Mouse (Mus musculus): Measurements from ENCODE around the gene Nup62. TPM values are rescaled to one million over a fixed set of nuclear protein-coding genes. Genes with fewer than 3 reads are reported as not detected.
A peak's percentile ranks its signal among the peaks of the same experiment; 100 is the strongest.

The Nup62 gene
- polyA plus RNA-seq, 1 experiment from 2014 or later, result 169 TPM

DNA sequence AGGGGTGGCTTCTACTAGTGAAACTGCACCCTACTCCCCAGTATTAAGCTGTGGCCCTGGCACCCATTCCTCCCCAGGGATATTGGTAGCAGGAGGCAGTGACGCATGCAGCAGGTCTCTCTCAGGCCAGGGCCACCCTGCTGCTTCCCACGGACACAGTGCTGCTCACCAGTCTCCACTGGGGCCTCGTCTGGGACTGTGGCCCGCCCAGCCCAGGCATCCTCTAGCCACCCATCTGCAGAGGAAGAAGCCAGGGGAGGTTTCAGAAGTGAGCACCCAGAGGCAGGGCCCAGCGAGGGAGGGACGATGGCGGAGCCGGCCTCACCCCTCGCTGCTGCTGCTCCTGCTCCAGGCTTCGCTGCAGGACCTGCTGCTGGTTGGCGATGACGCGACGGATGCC is 47.3 kb downstream of the Nup62 start:
- Histone ChIP-seq H3K36me3 (replicated peaks) (peaks cover 90% of the 10 kb centered on the region), H3K9me3 (no peaks in the 10 kb centered on the region), H3K4me3 (peak overlapping the region; percentile 9; the same call in 1 of the 2 replicates), H3K4me1 (peaks cover 59% of the 10 kb centered on the region), H3K27ac (replicated peaks) (no peak overlapping the region), H3K27me3 (replicated peaks; ENCODE audit: low read depth, poor library complexity, severe bottlenecking) (no peaks in the 10 kb centered on the region)
- 90% methylated on average over 14 of the region's 14 CpGs for WGBS
- no peak for DNase-seq (ENCODE audit: low spot score)

GRCm38 (mm10) chr7:44863982-44864494 is 48.1 kb downstream of the Nup62 start:
- Histone ChIP-seq H3K4me3 (peak overlapping the region; percentile 13; the same call in 1 of the 2 replicates), H3K9me3 (no peaks in the 10 kb centered on the region), H3K36me3 (replicated peaks) (peaks cover 89% of the 10 kb centered on the region), H3K27ac (replicated peaks) (no peak overlapping the region), H3K27me3 (replicated peaks; ENCODE audit: low read depth, poor library complexity, severe bottlenecking) (no peaks in the 10 kb centered on the region), H3K4me1 (peaks cover 58% of the 10 kb centered on the region)
- DNase-seq (ENCODE audit: low spot score), result no peak
- WGBS, result 90% methylated on average over 11 of the region's 11 CpGs

DNA sequence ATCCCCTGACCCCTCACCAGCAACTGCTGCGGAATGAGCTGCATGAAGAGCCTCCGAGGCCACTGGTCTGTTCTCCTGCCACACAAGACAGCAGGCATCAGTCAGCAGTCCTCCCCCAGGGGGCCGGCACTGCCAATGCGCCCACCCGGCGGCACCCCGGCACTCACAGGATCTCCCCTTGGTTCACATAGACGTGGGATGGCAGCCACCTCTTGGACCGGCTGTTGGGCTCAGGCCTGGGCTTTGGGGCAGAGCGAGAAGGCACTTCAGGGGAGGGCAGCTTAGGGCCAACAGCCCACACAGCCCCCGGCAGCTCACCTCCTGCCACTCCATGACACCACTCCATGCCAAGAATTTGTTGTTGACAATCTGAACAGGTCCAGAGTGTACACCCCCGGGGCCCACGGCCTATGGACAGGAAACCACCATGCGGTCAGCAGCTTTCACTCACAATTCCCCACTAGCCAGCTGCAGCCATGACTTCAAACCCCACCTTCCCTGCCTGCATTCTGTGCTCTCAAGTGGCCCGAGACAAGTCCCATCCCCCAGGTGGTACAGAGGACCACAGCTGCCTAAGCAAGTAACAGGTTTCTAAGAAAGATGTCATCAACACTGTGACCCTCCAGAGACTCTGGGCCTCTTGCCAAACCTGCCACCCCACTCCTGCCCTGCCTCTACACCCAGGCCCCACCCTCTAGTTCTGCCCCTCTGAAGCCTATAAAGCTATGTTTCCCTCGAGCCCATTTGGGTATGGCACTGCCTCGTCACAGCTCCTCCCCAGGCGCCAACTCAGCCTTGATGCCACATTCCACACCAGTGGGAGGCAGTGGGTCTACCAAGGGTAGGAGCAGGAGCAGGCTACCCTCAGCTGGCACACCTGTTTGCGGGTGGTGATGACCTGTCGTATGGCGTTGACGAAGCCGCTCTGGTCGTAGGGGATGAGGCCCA is 49.0 kb downstream of the Nup62 start:
- Histone ChIP-seq H3K36me3 (replicated peaks) (peaks cover 84% of the 10 kb centered on the region), H3K4me1 (peaks cover 58% of the 10 kb centered on the region), H3K27me3 (replicated peaks; ENCODE audit: low read depth, poor library complexity, severe bottlenecking) (no peaks in the 10 kb centered on the region), H3K27ac (replicated peaks) (no peak overlapping the region), H3K9me3 (no peaks in the 10 kb centered on the region), H3K4me3 (peak overlapping the region; percentile 27; the same call in 1 of the 2 replicates)
- 88% methylated on average over 24 of the region's 24 CpGs for WGBS
- DNase-seq (ENCODE audit: low spot score), result no peak

DNA sequence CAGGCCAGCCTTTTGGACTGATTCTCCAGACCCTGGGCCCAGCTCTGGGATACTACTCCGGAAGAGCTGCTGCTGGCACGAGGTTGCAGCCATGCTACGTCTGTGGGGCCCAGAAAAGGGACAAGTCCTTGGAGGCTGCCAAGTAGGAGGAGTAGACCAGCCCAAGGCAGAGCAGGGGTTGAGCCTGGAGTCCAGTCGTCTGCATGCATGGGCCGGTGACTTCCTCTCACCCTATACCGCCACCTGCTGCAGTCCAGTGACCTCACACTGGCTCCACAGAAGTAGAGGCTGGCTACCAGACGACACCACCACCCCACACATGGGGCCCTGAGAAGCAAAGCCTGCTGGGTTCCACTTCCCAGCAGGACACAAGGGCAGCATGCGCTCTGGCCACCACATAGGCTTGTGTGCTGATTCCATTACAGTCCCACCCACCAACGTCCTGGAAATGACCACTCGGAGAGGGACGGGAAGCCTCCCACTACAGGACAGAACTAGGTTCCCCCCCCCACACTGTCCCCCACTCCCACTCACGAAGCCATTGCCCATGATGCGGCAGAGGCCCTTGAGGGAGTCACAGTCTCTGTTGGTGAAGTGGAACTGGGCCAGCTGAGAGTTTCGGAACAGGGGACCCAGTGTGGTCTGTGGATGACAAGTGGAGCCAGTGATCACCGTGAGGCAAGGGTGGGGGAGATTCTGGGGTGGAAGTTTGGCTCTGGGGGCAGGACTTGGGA is 50.6 kb downstream of the Nup62 start:
- peak overlapping the region; percentile 98 for H3K4me3 ChIP-seq
- no peaks in the 10 kb centered on the region for H3K27me3 ChIP-seq (replicated peaks; ENCODE audit: low read depth, poor library complexity, severe bottlenecking)
- WGBS, result 74% methylated on average over 15 of the region's 15 CpGs
- DNase-seq (ENCODE audit: low spot score), result no peak
- H3K27ac ChIP-seq (replicated peaks), result peak overlapping the region; percentile 48; the same call in 1 of the 2 replicates
- peaks cover 71% of the 10 kb centered on the region for H3K36me3 ChIP-seq (replicated peaks)
- peaks cover 51% of the 10 kb centered on the region for H3K4me1 ChIP-seq
- H3K9me3 ChIP-seq, result no peaks in the 10 kb centered on the region

DNA sequence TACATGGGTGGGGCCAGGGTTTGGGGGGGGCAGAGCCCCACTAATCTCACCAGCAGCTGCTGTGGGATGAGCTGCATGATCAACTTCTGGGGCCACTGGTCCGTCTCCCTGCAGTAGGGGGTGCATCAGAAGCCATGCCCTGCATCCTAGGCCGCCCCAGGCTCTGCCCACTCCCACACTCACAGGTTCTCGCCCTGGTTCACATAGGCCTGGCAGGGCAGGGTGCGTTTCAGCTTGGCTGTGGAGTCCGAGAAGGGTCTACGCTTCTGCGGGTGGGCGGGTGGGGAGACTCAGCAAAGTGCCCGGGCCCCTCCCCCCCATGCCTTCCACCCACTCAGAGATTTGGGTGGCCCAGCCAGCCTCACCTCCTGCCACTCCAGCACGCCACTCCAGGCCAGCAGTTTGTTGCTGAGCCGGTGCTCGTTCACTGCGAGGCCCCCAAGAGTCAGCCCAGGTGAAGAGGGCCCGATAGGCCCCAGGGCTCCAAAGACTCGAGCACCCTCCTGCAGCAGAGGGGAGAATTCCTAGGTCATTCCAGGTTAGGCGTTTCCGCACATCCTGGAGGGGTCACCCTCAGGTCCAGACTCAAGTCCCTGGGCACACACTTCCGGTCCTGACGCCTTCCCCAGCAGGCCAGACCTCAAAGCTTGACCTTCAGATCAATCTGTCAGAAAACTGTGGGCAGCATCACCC is 51.3 kb downstream of the Nup62 start:
- 78% methylated on average over 19 of the region's 19 CpGs for WGBS
- peaks cover 64% of the 10 kb centered on the region for H3K36me3 ChIP-seq (replicated peaks)
- H3K27me3 ChIP-seq (replicated peaks; ENCODE audit: low read depth, poor library complexity, severe bottlenecking), result no peaks in the 10 kb centered on the region
- no peaks in the 10 kb centered on the region for H3K9me3 ChIP-seq
- peaks cover 49% of the 10 kb centered on the region for H3K4me1 ChIP-seq
- no peak for DNase-seq (ENCODE audit: low spot score)
- H3K27ac ChIP-seq (replicated peaks), result peak overlapping the region; percentile 48
- peak overlapping the region; percentile 98 for H3K4me3 ChIP-seq

DNA sequence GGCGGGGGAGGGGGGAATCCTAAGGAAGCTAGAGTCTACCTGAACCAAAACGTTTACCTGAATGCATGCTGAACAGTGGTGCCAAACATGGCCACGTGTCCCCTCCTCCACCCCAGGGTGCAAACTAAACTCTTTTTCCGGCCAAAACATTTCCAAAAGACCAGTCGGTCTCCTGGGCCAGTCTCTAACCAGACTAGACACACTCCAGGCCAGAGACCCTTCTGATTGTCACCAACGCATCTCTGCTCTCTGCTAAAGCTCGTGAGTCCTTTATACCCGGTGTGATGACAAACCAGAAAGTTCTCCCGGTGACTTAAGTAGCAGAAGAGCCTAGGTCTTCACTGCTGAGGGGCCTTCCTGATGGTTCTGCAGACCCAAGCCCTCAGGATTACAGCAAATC is 51.9 kb downstream of the Nup62 start:
- Histone ChIP-seq H3K4me1 (peaks cover 50% of the 10 kb centered on the region), H3K9me3 (no peaks in the 10 kb centered on the region), H3K4me3 (peak overlapping the region; percentile 98), H3K36me3 (replicated peaks) (peaks cover 58% of the 10 kb centered on the region), H3K27me3 (replicated peaks; ENCODE audit: low read depth, poor library complexity, severe bottlenecking) (no peaks in the 10 kb centered on the region), H3K27ac (replicated peaks) (0 out of 2 replicates have a peak overlapping the region, but pooled peaks have one; percentile 14)
- 63% methylated on average over 9 of the region's 9 CpGs for WGBS
- no peak for DNase-seq (ENCODE audit: low spot score)

- H3K4me3 ChIP-seq, result peak overlapping the region; percentile 98
- DNase-seq (ENCODE audit: low spot score), result peak; percentile 26
- WGBS, result 8% methylated on average over 16 of the region's 16 CpGs
- no peaks in the 10 kb centered on the region for H3K9me3 ChIP-seq
- no peaks in the 10 kb centered on the region for H3K27me3 ChIP-seq (replicated peaks; ENCODE audit: low read depth, poor library complexity, severe bottlenecking)
- peaks cover 57% of the 10 kb centered on the region for H3K4me1 ChIP-seq
- H3K36me3 ChIP-seq (replicated peaks), result peaks cover 51% of the 10 kb centered on the region
- peak overlapping the region; percentile 100 for H3K27ac ChIP-seq (replicated peaks)
Measured at GRCm38 (mm10) chr7:44868465-44868864, 52.6 kb downstream of the Nup62 start.

GRCm38 (mm10) chr7:44868919-44869696 is 53.2 kb downstream of the Nup62 start:
- Histone ChIP-seq H3K9me3 (no peaks in the 10 kb centered on the region), H3K27me3 (replicated peaks; ENCODE audit: low read depth, poor library complexity, severe bottlenecking) (no peaks in the 10 kb centered on the region), H3K4me1 (peaks cover 58% of the 10 kb centered on the region), H3K36me3 (replicated peaks) (peaks cover 44% of the 10 kb centered on the region), H3K4me3 (peak overlapping the region; percentile 98), H3K27ac (replicated peaks) (peak overlapping the region; percentile 100)
- under 1% methylated on average over 108 of the region's 108 CpGs for WGBS
- DNase-seq (ENCODE audit: low spot score), result peak; percentile 88

- 12% methylated on average over 29 of the region's 29 CpGs for whole genome bisulfite sequencing
- DNase-seq (ENCODE audit: low spot score), result peak; percentile 96
- peak within 1 kb of the TSS; percentile 100 for H3K27ac ChIP-seq (replicated peaks)
- no peaks in the 10 kb centered on the region for H3K9me3 ChIP-seq
- H3K4me3 ChIP-seq, result peak within 1 kb of the TSS; percentile 98
- peaks cover 36% of the 10 kb centered on the region for H3K36me3 ChIP-seq (replicated peaks)
- no peaks in the 10 kb centered on the region for H3K27me3 ChIP-seq (replicated peaks; ENCODE audit: low read depth, poor library complexity, severe bottlenecking)
- H3K4me1 ChIP-seq, result peaks cover 54% of the 10 kb centered on the region
Measured at GRCm38 (mm10) chr7:44869697-44870528, 54.0 kb downstream of the Nup62 start, which contains the start of gene Ptov1. TSS of gene Ptov1 (minus strand) at chr7:44869788.

- Histone ChIP-seq H3K27ac (replicated peaks) (peak overlapping the region; percentile 100), H3K4me1 (peaks cover 50% of the 10 kb centered on the region), H3K9me3 (no peaks in the 10 kb centered on the region), H3K4me3 (peak overlapping the region; percentile 98), H3K36me3 (replicated peaks) (peaks cover 32% of the 10 kb centered on the region), H3K27me3 (replicated peaks; ENCODE audit: low read depth, poor library complexity, severe bottlenecking) (no peaks in the 10 kb centered on the region)
- 86% methylated on average over 6 of the region's 6 CpGs for WGBS
- DNase-seq (ENCODE audit: low spot score), result no peak
Measured at GRCm38 (mm10) chr7:44870614-44871013, 54.7 kb downstream of the Nup62 start.

DNA sequence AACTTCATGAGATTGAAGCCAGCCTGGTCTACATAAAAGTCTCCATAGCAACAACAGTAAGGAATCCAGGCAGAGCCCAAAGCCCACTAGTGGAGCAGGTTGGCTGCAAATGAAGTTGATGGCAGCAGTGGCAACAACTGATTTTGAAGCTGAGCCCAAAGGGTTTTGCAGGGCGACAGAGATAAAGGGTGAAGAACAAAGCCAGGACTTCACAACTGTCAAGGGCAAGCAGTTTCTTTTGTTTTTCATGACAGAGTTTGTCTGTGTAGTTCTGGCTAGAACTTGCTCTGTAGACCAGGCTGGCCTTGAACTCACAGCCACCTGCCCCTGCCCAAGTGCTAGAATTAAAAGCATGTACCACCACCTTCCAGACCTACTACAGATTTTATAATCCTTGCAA is 55.3 kb downstream of the Nup62 start:
- H3K4me1 ChIP-seq, result peaks cover 44% of the 10 kb centered on the region
- DNase-seq (ENCODE audit: low spot score), result no peak
- no peaks in the 10 kb centered on the region for H3K9me3 ChIP-seq
- H3K4me3 ChIP-seq, result no peak overlapping the region
- WGBS, result 81% methylated on average over 1 of the region's 1 CpGs
- peaks cover 32% of the 10 kb centered on the region for H3K36me3 ChIP-seq (replicated peaks)
- no peaks in the 10 kb centered on the region for H3K27me3 ChIP-seq (replicated peaks; ENCODE audit: low read depth, poor library complexity, severe bottlenecking)
- no peak overlapping the region for H3K27ac ChIP-seq (replicated peaks)
